Comparison of ENCODE assay signal across 18 mouse cellular contexts in the genomic region with DNA sequence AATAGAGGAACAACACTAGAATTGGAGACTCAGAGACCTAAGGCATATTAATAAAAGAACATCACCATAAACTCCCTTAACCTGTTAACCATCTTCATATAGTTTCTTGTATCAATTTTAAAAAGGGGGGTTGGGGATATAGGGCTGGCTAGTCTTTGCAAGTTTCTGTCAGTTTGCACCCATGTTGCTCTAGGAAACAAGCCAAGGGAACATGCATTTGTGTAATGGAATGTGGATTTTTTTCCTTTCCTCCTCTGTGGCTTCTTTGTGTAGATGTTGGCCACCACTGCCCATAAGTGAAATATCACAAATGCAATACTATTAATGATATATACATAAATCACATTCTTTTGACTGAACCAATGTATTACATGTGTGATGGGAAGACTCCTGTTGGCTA.
"Had no signal": no experiment of that assay in that cellular context is flagged by ENCODE, and none has a peak within 500 bp of the region (broad histone marks: within the 10 kb centered on the region; RNA-seq: fewer than 3 reads in every experiment).

No protein-coding gene starts in this region.

- H3K4me2 ChIP-seq: lung, embryonic 14.5 days; midbrain, embryonic 12.5 days; neural tube, embryonic 13.5 days; neural tube, embryonic 15.5 days had no signal

- H3K4me3 ChIP-seq: midbrain, embryonic 10.5 days; midbrain, embryonic 12.5 days; myocyte; neural tube, embryonic 13.5 days; neural tube, embryonic 15.5 days had no signal

- H3K9ac ChIP-seq: lung, embryonic 14.5 days; midbrain, embryonic 12.5 days; neural tube, embryonic 13.5 days; neural tube, embryonic 15.5 days had no signal

- H3K36me3 ChIP-seq: midbrain, embryonic 10.5 days; midbrain, embryonic 12.5 days; neural tube, embryonic 13.5 days; neural tube, embryonic 15.5 days had no signal

- DNase-seq: lung, embryonic 14.5 days; lung, postnatal 10 days; lung, postnatal 4 days; midbrain, embryonic 14.5 days; retina, postnatal 1 day; right cerebral cortex, adult 18-20 months; right cerebral cortex, postnatal 25 days; right cerebral cortex, postnatal 4 days; spleen, adult 18-20 months; thymus, adult 18-20 months; thymus, postnatal 14 days; thymus, postnatal 36 days had no signal

- ATAC-seq: midbrain, embryonic 16.5 days had no signal

- H3K4me1 ChIP-seq: midbrain, embryonic 10.5 days; midbrain, embryonic 12.5 days; neural tube, embryonic 13.5 days; neural tube, embryonic 15.5 days had no signal

- H3K27ac ChIP-seq: midbrain, embryonic 10.5 days; midbrain, embryonic 12.5 days; neural tube, embryonic 13.5 days; neural tube, embryonic 15.5 days had no signal

- H3K9me3 ChIP-seq: midbrain, embryonic 10.5 days; midbrain, embryonic 12.5 days; neural tube, embryonic 13.5 days; neural tube, embryonic 15.5 days had no signal

- H3K27me3 ChIP-seq: midbrain, embryonic 12.5 days; neural tube, embryonic 13.5 days; neural tube, embryonic 15.5 days had no signal
